13 mouse cellular contexts compared by ENCODE assay signal in genomic region chr11:85758891-85759290, GRCm38 (mm10).
"Had no signal": no experiment of that assay in that cellular context is flagged by ENCODE, and none has a peak within 500 bp of the region (broad histone marks: within the 10 kb centered on the region; RNA-seq: fewer than 3 reads in every experiment).

No protein-coding gene starts in this region.

- DNase-seq: kidney, adult 2 months; kidney, postnatal 36 days; lung, postnatal 14 days; midbrain, embryonic 14.5 days; right cerebral cortex, adult 18-20 months; thymus, postnatal 4 days had no signal

- H3K36me3 ChIP-seq: hindbrain, embryonic 13.5 days; midbrain, embryonic 10.5 days; neural tube, embryonic 15.5 days had no signal

- H3K4me2 ChIP-seq: hindbrain, embryonic 13.5 days; neural tube, embryonic 15.5 days had no signal

- H3K9ac ChIP-seq: hindbrain, embryonic 13.5 days; neural tube, embryonic 15.5 days had no signal

- H3K27ac ChIP-seq: hindbrain, embryonic 13.5 days; midbrain, embryonic 10.5 days; neural tube, embryonic 15.5 days; stomach, postnatal 0 days had no signal

- ATAC-seq: intestine, embryonic 16.5 days had no signal

- H3K9me3 ChIP-seq: hindbrain, embryonic 13.5 days; midbrain, embryonic 10.5 days; neural tube, embryonic 15.5 days had no signal

- H3K4me3 ChIP-seq: hindbrain, embryonic 13.5 days; layer of hippocampus, adult 2 months; midbrain, embryonic 10.5 days; myocyte; neural tube, embryonic 15.5 days had no signal
